Mouse (Mus musculus) forebrain, embryonic 10.5 days (tissue): ENCODE measurements around the gene Dgcr8. TPM values are rescaled to one million over a fixed set of nuclear protein-coding genes. Genes with fewer than 3 reads are reported as not detected.

Source experiments
- DNase-seq: peaks from one replicate; pipeline ENCODE4 v3.0.0-alpha.2; 2017; ENCODE audit warnings: low spot score; ENCODE audit errors: extremely low spot score
- H3K27ac ChIP-seq: fragments of 300-500 bp; sonication (generic); 2 replicates; pipeline ENCODE4 v1.5.1; 2016; ENCODE audit warnings: mild to moderate bottlenecking
- H3K27me3 ChIP-seq: fragments of 300-500 bp; sonication (generic); 2 replicates; pipeline ENCODE4 v1.6.1; 2016; ENCODE audit warnings: mild to moderate bottlenecking; ENCODE audit not compliant: poor library complexity, severe bottlenecking
- H3K36me3 ChIP-seq: fragments of 300-500 bp; sonication (generic); replicated peaks from 2 replicates; pipeline ENCODE4 v1.6.1; 2016; ENCODE audit warnings: mild to moderate bottlenecking, moderate library complexity
- H3K4me1 ChIP-seq: fragments of 300-500 bp; sonication (generic); 2 replicates; pipeline ENCODE4 v1.6.1; 2016
- H3K4me3 ChIP-seq: fragments of 300-500 bp; sonication (generic); 2 replicates; pipeline ENCODE4 v1.5.1; 2016; ENCODE audit warnings: mild to moderate bottlenecking, moderate library complexity
- H3K9me3 ChIP-seq: fragments of 300-500 bp; sonication (generic); 2 replicates; pipeline ENCODE4 v1.6.1; 2016; ENCODE audit warnings: mild to moderate bottlenecking, moderate library complexity
- WGBS: fragments of 180-500 bp; shearing (Covaris S2); methylation state at CpG from one replicate; pipeline ENCODE4 v1.1.7; 2016; 5-methylcytosine and 5-hydroxymethylcytosine counted together
- polyA plus RNA-seq: library from polyadenylated mRNA; unstranded; fragments of >200 nt; fragmentation: Nextera tagmentation; extraction: Ambion mirVana; gene quantifications from 2 replicates; pipeline ENCODE4 v1.2.1, GENCODE M21; 2016

Gene Dgcr8
- polyA plus RNA-seq, 1 experiment from 2014 or later: 49.7 TPM

DNA sequence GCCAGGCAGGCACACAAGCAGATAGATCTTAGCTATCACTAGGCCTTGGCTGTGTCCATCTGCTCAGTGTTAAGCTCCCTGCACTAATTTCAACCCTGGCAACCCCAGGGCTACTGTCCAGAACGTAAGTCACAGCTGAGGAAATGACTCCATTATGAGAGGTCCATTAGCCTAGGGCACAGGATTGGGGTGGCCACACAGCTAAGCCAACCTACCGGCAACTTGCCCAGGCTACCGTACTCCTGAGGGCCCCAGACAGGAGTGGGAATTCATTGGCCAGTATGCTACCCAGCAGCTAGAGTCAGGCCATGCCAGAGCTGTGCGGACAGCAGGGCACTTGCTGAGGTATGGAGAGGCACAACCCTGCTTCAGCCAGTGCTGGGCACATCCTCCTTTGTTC, 60.2 kb downstream of the Dgcr8 start:
- peaks cover 67% of the 10 kb centered on the region for H3K36me3 ChIP-seq

GRCm38 (mm10) chr16:18227897-18228422, 61.1 kb downstream of the Dgcr8 start:
- H3K36me3 ChIP-seq: peaks cover 73% of the 10 kb centered on the region
- WGBS: 92% methylated on average over 20 of the region's 20 CpGs
- DNase-seq: no peak
- H3K4me3 ChIP-seq: no peak overlapping the region
- H3K27me3 ChIP-seq: no peaks in the 10 kb centered on the region
- H3K27ac ChIP-seq: no peak overlapping the region
- no peaks in the 10 kb centered on the region for H3K9me3 ChIP-seq
- peaks cover 9% of the 10 kb centered on the region; the same call in 1 of the 2 replicates for H3K4me1 ChIP-seq

More for the DNA sequence above, 60.2 kb downstream of the Dgcr8 start:
- Histone ChIP-seq H3K27ac (no peak overlapping the region), H3K9me3 (no peaks in the 10 kb centered on the region), H3K4me1 (peaks cover 17% of the 10 kb centered on the region), H3K27me3 (no peaks in the 10 kb centered on the region), H3K4me3 (no peak overlapping the region)
- DNase-seq: no peak
- 94% methylated on average over 4 of the region's 4 CpGs for WGBS

- Histone ChIP-seq H3K27me3 (no peaks in the 10 kb centered on the region), H3K4me3 (no peak overlapping the region), H3K36me3 (peaks cover 81% of the 10 kb centered on the region), H3K4me1 (peaks cover 9% of the 10 kb centered on the region; the same call in 1 of the 2 replicates), H3K27ac (no peak overlapping the region), H3K9me3 (no peaks in the 10 kb centered on the region)
- no peak for DNase-seq
- 94% methylated on average over 13 of the region's 13 CpGs for WGBS
Observed at GRCm38 (mm10) chr16:18227187-18227586, 61.9 kb downstream of the Dgcr8 start.

DNA sequence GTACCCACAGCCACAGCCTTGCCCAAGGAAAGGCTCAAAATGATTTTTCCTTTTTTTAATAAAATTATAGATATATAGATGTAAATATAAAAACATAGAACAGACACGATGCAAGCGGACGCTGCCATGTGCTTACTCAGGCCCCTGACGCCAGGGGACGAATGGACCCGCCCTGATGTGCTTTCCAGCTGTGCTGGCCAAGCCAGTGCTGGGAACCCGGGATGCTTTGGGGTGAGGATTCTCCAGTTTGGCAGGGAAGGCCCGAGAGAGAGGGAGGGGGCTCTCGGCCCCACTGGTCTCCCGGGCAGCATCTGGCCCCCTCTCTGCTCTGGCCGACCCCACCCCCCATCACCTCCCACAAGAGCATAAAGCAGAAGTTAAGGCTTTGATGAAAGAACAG, 66.9 kb downstream of the Dgcr8 start:
- WGBS: 88% methylated on average over 11 of the region's 11 CpGs

GRCm38 (mm10) chr16:18221543-18221898, 67.5 kb downstream of the Dgcr8 start:
- Histone ChIP-seq H3K27me3 (no peaks in the 10 kb centered on the region), H3K9me3 (no peaks in the 10 kb centered on the region), H3K4me1 (peaks cover 19% of the 10 kb centered on the region), H3K27ac (no peak overlapping the region), H3K36me3 (peaks cover 54% of the 10 kb centered on the region), H3K4me3 (no peak overlapping the region; the same call in 1 of the 2 replicates)
- no peak for DNase-seq
- 74% methylated on average over 11 of the region's 11 CpGs for WGBS

More for the DNA sequence above, 66.9 kb downstream of the Dgcr8 start:
- H3K4me1 ChIP-seq: peaks cover 19% of the 10 kb centered on the region
- no peaks in the 10 kb centered on the region for H3K27me3 ChIP-seq
- H3K4me3 ChIP-seq: no peak overlapping the region
- no peak for DNase-seq
- H3K9me3 ChIP-seq: no peaks in the 10 kb centered on the region
- H3K27ac ChIP-seq: no peak overlapping the region
- peaks cover 61% of the 10 kb centered on the region for H3K36me3 ChIP-seq

GRCm38 (mm10) chr16:18220856-18221542, 68.0 kb downstream of the Dgcr8 start:
- H3K27ac ChIP-seq: no peak overlapping the region
- peaks cover 23% of the 10 kb centered on the region for H3K4me1 ChIP-seq
- no peak overlapping the region; the same call in 1 of the 2 replicates for H3K4me3 ChIP-seq
- H3K36me3 ChIP-seq: peaks cover 49% of the 10 kb centered on the region
- H3K9me3 ChIP-seq: no peaks in the 10 kb centered on the region
- no peaks in the 10 kb centered on the region for H3K27me3 ChIP-seq
- DNase-seq: no peak
- 85% methylated on average over 6 of the region's 6 CpGs for WGBS

GRCm38 (mm10) chr16:18220001-18220400, 69.0 kb downstream of the Dgcr8 start:
- peak overlapping the region; percentile 71 for H3K27ac ChIP-seq
- no peaks in the 10 kb centered on the region for H3K9me3 ChIP-seq
- DNase-seq: no peak
- no peaks in the 10 kb centered on the region for H3K27me3 ChIP-seq
- 78% methylated on average over 8 of the region's 8 CpGs for WGBS
- H3K4me3 ChIP-seq: no peak overlapping the region
- H3K4me1 ChIP-seq: peaks cover 24% of the 10 kb centered on the region
- H3K36me3 ChIP-seq: peaks cover 39% of the 10 kb centered on the region

DNA sequence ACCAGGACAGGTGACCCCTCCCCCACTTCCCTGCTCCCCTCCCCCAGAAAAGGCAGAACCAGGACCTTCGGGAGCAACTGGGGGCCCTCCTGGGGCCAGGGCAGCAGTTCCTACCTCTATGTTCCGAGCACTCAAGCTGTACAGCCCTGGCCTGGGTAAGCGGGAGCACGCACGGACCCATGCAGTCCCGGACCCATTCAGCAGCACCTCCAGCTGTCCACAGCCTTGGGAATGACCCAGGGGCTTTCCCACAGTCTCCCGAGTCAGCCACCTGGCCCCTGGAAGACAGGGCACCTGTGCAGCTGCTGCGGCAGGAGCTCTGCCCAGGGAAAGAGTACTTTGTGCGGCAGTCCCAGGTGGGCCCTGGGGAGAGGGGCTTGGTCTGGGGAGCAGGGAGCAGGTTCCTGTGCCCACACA, 70.5 kb downstream of the Dgcr8 start:
- no peaks in the 10 kb centered on the region for H3K27me3 ChIP-seq
- peaks cover 37% of the 10 kb centered on the region for H3K4me1 ChIP-seq
- WGBS: 79% methylated on average over 9 of the region's 9 CpGs
- no peaks in the 10 kb centered on the region for H3K9me3 ChIP-seq
- H3K27ac ChIP-seq: 0 out of 2 replicates have a peak overlapping the region, but pooled peaks have one; percentile 44
- no peak overlapping the region for H3K4me3 ChIP-seq
- H3K36me3 ChIP-seq: peaks cover 25% of the 10 kb centered on the region
- DNase-seq: no peak

- Histone ChIP-seq H3K36me3 (peaks cover 15% of the 10 kb centered on the region), H3K27me3 (no peaks in the 10 kb centered on the region), H3K4me1 (peaks cover 47% of the 10 kb centered on the region), H3K9me3 (no peaks in the 10 kb centered on the region), H3K4me3 (no peak within 1 kb of the TSS), H3K27ac (0 out of 2 replicates have a peak within 1 kb of the TSS, but pooled peaks have one; percentile 44)
- no peak for DNase-seq
- 90% methylated on average over 4 of the region's 4 CpGs for WGBS
Observed at GRCm38 (mm10) chr16:18217579-18217978, 71.5 kb downstream of the Dgcr8 start, which contains the start of gene Ccdc188. TSS of gene Ccdc188 (plus strand) at chr16:18217879.

GRCm38 (mm10) chr16:18214858-18215257, 74.2 kb downstream of the Dgcr8 start:
- Histone ChIP-seq H3K4me1 (peaks cover 40% of the 10 kb centered on the region), H3K27ac (peak overlapping the region; percentile 63), H3K4me3 (no peak overlapping the region; the same call in 1 of the 2 replicates), H3K27me3 (0 out of 2 replicates have a peak, but pooled peaks cover 9% of the 10 kb centered on the region), H3K9me3 (no peaks in the 10 kb centered on the region), H3K36me3 (no peaks in the 10 kb centered on the region)
- WGBS: 84% methylated on average over 7 of the region's 7 CpGs
- no peak for DNase-seq

DNA sequence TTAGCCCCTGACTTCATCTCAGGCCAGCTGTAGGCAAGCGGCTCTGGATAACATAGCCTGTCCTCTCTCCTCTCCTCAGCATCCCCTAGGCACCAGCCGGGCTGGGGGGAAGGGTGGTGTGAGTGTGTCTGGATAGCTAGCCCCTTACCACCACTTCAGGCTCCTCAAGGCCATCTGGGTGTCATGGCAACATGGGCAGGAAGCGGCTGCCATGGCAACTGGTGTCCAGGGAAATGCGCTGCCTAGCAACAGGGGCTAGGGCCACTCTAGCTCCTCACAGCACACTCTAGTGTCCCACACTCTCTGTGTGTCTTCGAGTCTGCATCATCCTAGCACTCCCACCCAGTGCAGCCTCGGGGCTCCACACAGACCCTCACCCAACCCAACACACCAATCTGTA, 75.4 kb downstream of the Dgcr8 start:
- H3K27ac ChIP-seq: peak overlapping the region; percentile 63
- 41% methylated on average over 6 of the region's 6 CpGs for WGBS
- peak overlapping the region; percentile 6; the same call in 1 of the 2 replicates for H3K4me3 ChIP-seq

DNA sequence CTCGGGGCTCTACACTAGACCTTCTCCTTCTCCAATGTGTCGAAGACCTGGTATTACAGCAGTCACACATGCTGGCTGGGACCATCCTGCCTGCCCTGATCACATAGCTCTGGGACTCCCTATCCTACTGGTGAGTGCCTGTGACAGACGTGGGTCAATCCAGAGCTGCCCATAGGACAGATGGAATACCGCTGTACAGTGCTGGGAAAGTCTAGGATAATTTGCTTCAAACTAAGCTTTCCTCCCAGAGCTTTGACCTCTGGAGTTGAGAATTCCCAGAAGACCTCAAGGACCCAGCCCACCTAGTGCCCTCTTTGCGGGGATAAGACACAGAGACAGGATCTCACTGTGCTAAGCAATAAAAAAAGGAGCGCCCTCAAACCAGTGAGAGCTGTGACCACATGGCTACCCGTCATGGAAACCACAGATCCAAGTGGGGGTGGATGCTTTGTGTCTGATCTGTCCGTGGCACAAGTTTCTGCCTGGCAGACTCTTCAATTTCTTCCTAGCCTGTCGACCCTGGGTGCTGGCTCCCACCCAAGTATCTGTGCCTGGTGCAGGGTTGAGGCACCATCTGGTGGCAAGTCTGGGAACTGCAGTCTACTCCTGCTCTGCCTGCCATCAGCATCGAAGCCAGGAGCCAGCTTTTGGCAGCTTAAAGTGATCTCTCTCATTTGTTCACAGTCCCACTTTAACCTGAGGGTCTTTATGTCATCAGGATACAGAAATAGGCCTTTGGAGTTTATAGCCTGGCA, 77.5 kb downstream of the Dgcr8 start:
- Histone ChIP-seq H3K27ac (no peak overlapping the region), H3K4me1 (peaks cover 32% of the 10 kb centered on the region), H3K27me3 (0 out of 2 replicates have a peak, but pooled peaks cover 13% of the 10 kb centered on the region), H3K4me3 (no peak overlapping the region), H3K36me3 (no peaks in the 10 kb centered on the region), H3K9me3 (no peaks in the 10 kb centered on the region)
- peak; percentile 86 for DNase-seq
- WGBS: 50% methylated on average over 10 of the region's 10 CpGs

More for the DNA sequence above, 75.4 kb downstream of the Dgcr8 start:
- H3K9me3 ChIP-seq: no peaks in the 10 kb centered on the region
- 0 out of 2 replicates have a peak, but pooled peaks cover 13% of the 10 kb centered on the region for H3K27me3 ChIP-seq
- DNase-seq: peak; percentile 86
- H3K4me1 ChIP-seq: peaks cover 36% of the 10 kb centered on the region
- H3K36me3 ChIP-seq: no peaks in the 10 kb centered on the region
